Mouse (Mus musculus) right cerebral cortex, adult 18-20 months (tissue): ENCODE data around the gene Rexo1.

Source experiments
- DNase-seq: peaks from one replicate; pipeline ENCODE4 v3.0.0; 2022; ENCODE audit warnings: mixed read lengths

The Rexo1 gene

DNA sequence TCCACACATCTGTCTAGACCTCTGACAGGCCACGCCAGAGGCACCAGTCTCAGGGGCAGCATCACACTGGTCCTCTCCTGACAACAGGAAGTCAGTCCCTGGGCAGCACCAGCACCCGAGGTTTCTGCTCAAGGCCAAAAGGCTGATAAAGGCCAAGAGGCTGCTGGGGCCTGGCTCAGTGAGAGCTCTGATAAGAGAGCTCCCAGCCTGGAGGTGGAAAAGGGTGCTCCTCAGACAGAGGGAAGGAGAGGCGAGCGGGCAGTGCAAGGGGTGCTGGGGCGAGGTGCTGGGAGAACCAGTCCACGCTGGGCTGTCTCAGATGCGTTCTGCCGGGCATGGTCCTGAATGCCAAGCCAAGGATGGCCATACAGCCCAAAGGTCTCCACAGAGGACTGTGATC is 7.8 kb downstream of the Rexo1 start:
- no peak for DNase-seq

DNA sequence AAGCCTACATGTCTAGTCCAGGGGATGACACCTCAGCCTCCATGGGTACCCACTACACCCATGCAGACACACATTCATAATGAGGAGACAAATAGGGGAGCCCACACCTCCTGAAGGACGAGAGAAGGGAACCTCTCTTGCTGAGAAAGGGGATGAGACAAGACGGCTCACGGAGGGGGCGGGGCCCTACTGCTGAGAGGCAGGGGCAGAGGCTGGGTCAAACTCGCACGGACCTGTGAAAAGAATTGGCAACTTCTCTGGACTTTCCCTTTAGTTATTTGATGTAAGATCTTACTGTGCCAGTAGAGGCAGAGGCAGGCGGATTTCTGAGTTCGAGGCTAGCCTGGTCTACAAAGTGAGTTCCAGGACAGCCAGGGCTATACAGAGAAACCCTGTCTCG is 9.0 kb downstream of the Rexo1 start:
- DNase-seq: no peak

DNA sequence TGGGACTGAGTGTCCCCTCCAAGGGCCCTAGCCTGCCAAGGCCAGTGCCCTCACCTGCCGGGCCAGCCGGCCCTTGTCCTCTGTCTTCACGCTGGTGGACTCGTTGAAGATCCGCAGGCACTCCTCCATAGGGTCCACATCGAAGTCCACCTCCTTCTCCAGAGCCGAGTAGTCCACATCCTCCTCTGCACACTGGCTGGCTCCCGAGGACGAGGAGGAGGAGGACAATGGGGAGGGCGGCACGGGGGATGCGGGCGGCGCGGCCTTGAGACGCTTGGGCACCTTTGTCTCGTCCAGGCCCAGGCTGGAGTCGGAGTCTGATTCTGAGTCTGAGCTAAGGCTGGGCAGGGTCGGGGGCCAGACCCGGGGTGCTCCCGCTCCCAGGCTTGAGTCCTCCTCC is 12.1 kb downstream of the Rexo1 start:
- no peak for DNase-seq

DNA sequence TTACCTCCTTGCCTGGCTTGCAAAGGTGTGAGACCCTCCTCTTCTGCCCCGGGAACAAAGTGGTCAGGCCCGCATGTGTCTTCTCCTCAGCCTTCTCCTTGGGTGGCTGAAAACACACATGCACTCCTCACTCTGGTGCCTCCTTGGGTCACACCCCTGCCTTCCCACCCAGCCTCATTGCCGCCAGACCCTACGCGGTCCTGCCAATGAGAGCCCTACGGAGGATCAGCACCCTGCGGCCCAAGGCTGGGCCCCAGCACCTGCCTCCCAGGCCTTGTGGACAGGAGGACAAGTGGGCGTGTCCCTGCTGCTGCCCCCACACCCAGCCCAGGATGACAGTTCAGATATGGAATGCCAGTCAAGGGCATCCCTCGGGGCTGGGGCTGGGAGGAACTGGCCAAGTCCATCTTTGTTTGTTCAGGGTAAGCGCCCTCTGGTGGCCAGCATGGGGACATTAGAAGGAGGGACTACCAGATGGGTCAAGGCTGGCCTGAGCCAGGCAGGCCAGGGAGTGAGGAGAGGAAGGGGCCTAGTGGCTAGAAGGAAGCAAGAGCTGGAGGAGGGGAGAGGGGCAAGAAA is 12.8 kb downstream of the Rexo1 start:
- DNase-seq: no peak

- DNase-seq: no peak
These were observed 13.8 kb downstream of the Rexo1 start for GRCm38 (mm10) chr10:80547539-80547938.

DNA sequence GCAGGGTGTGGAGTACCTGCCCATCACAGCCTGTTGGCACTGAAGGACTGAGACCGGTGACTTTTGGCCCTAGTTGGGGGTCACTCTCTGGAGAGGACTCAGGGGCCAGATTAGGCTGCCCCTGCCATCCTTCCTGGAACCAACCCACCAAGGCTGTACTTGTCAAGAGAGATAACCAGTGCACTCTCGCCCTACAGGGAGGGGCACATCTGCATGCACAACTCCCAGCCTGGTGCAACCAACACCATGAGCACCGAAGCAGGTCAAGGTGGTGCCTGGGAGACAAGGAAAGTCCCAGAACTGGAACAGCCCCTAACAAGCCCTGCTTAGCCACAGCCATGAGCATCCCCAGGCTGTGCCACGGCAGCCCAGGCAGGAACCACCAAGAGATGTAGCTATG is 14.4 kb downstream of the Rexo1 start:
- DNase-seq: no peak

GRCm38 (mm10) chr10:80545590-80545989 is 15.8 kb downstream of the Rexo1 start:
- DNase-seq: no peak

DNA sequence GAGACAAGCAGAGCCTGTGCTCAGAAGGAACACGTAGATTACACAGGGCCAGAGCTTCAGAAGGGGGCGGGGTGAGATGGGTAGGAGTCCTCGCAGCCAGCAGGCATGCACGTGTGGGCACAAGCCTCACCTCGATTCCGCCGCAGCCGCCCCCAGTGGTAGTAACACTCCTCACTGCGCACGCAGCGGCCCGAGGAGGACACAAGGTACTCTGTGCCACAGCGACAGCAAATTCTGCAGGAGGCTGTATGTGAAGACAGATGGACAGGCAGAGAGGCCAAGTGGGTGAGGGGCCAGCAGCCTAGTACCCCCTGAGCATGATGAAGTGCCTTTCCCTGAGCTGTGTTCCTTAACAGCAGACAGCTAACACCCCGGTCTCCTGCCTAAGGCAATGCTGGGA is 17.5 kb downstream of the Rexo1 start:
- DNase-seq: peak; percentile 43

DNA sequence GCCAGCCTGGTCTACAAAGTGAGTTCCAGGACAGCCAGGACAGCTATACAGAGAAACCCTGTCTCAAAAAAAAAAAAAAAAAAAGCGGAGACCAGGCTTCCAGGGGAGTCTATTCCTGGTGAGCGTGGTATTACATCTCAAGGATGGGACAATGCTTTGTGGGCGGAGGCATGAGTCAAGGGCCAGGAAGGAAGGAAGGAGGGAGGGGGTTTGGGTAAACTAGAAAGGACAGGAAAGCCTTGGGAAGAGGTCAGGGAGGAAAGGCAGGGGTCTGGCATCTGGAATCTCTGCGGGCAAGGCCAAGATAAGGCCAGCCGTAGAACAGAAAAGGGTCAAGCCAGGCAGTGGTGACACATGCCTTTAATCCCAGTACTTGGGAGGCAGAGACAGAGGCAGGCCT is 21.9 kb downstream of the Rexo1 start:
- DNase-seq: no peak

DNA sequence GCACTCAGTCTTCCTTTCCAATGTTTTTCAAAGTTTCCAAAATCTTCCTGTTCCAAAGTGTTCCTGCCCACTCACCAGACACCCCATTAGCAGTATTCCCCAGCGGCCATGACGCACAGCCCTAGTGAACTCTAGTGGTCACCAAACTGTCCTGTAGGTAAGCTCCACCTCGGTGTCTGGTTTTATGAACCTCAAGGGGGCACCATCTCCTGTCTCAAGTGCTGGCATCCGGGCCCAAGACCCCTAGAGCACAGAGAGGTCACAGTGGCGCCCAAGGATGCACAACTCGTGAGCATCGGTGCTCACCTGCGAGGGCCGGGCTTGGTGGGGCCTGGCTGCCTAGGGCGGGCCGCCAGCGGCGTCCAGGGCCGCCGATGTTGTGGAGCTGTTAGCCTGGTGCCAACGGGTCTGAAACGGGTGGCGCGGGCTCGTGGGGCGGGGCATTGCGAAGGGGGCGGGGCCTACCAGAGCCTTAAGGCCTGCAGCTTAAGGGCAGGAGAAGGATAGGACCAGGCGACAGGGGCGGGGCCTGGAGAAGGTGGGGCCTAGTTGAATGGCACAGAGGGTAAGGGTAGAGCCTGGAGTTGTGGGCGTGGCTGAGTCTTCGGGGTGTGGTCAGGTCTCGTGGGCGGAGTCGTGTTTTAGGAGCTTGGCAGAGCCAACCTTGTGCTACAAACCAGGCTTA is 22.5 kb downstream of the Rexo1 start, which contains the start of gene Atp8b3:
Gene Atp8b3 (minus strand): TSS at position 415 of the 685 bp plus-strand sequence.
- peak; percentile 22 for DNase-seq

- DNase-seq: no peak
These were observed 23.2 kb downstream of the Rexo1 start for GRCm38 (mm10) chr10:80538180-80538579.

- DNase-seq: no peak
These were observed 25.6 kb downstream of the Rexo1 start for GRCm38 (mm10) chr10:80535711-80536110.

- no peak for DNase-seq
These were observed 26.3 kb downstream of the Rexo1 start for GRCm38 (mm10) chr10:80535071-80535470.

DNA sequence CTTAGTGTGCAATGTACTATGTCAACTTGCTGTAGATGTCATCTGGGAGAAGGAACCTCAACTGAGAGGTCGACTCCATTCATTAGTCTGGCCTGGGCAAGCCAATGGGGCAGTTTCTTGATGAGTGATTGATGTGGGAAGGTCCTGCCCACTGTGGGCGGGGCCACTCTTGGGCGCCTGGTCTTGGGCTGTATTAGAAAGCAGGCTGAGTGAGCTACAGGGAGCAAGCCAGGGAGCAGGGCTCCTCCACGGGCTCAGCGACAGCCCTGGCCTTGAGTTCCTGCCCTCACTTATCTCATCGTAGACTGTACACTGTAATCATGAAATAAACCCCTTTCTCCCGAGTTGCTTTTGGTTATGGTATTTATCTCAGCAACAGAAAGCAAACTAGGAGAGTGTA is 27.7 kb downstream of the Rexo1 start:
- no peak for DNase-seq

- DNase-seq: no peak
These were observed 28.6 kb downstream of the Rexo1 start for GRCm38 (mm10) chr10:80532783-80533182.

GRCm38 (mm10) chr10:80526172-80526571 is 35.2 kb downstream of the Rexo1 start:
- DNase-seq: no peak

DNA sequence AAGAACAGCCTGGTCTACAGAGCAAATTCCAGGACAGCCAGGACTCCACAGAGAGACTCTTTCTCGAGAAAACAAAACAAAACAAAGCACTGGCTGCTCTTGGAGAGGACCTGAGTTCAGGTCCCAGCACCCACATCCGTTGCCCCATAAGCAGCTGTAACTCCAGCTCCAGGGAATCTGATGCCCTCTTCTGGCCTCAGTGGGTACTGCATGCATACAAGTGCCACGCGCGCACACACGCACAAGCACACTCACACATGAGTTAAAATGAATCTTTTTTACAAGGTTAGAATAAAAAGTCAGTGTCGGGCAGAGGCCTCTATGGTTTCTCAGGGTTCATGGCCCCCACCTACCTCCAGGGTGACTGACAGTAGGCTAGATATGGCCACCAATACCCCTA is 38.1 kb downstream of the Rexo1 start:
- DNase-seq: no peak

GRCm38 (mm10) chr10:80519287-80519686 is 42.1 kb downstream of the Rexo1 start:
- no peak for DNase-seq

DNA sequence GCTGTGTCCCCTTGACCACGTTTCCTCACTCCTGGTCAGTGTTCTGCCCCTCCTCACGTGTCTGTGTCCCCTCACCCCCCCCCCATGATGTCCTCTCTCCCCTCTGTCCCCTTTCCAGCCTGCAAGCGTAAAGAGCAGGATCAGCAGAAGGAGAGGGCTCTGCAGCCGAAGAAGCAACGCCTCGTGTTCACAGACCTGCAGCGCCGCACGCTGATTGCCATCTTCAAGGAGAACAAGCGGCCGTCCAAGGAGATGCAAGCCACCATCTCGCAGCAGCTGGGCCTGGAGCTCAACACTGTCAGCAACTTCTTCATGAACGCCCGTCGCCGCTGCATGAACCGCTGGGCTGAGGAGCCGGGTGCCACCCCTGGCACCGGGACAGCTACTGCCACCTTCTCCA is 47.6 kb downstream of the Rexo1 start:
- DNase-seq: no peak

GRCm38 (mm10) chr10:80510273-80510660 is 51.1 kb downstream of the Rexo1 start:
- DNase-seq: no peak

- DNase-seq: peak; percentile 64
These were observed 51.7 kb downstream of the Rexo1 start for GRCm38 (mm10) chr10:80509412-80510272.

DNA sequence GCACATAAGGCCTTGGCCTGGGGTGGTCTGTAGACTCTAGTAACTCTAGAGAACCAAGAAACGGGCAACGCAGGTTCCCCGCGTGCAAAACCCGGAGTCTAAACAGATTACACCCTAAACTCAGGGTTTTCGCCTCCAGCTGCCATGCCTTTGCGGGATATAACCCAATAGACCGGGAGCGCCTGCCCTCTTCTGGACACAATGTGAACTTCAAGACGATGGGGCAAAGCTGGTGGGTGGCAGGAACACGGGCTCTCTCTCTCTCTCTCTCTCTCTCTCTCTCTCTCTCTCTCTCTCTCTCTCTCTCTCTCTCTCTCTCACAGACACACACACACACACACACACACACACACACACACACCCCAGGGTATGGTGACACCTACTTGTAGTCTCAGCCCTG is 55.1 kb downstream of the Rexo1 start:
- peak; percentile 29 for DNase-seq

GRCm38 (mm10) chr10:80504724-80505123 is 56.6 kb downstream of the Rexo1 start:
- no peak for DNase-seq
